In the genomic region with DNA sequence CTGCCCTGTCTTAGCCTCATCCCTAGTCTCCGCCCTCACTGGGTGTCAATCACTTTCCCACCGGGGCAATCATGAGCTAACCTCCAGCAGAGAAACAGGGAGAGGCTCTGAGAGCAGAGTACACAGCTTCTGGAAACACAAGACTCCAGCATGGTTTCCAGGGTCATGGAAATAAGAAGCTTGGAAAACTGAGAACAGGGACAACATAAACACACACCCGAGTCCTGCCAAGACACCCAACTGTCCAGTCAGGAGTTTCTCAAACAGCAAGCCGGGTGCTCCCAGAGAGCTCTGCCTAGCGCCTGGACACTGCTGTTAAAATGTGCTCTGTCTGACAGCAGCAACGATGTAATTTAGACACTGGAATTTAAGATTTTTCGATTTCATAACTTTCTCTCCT, we compare ENCODE assay signal across 19 mouse cellular contexts.
DNase-seq lines count a peak whose midpoint lies in the region; ATAC-seq and TF ChIP-seq lines count a peak whose summit lies in the region.
"Had no signal": no experiment of that assay in that cellular context is flagged by ENCODE, and none has a peak within 500 bp of the region (broad histone marks: within the 10 kb centered on the region; RNA-seq: fewer than 3 reads in every experiment).

No protein-coding gene starts in this region.

- H3K9me3 ChIP-seq in midbrain, embryonic 11.5 days (ENCODE audit: control insufficient read depth, low read length), result no peaks in the 10 kb centered on the region
- H3K9me3 ChIP-seq: heart, embryonic 10.5 days; hindbrain, embryonic 13.5 days; kidney, embryonic 15.5 days; limb, embryonic 12.5 days; neural tube, embryonic 13.5 days had no signal

- no peaks in the 10 kb centered on the region for H3K79me2 ChIP-seq in heart, adult 2 months (replicated peaks; ENCODE audit: control insufficient read depth, insufficient read depth, low read length)

- ATAC-seq in midbrain, embryonic 11.5 days (ENCODE audit: low FRiP score), result no peak
- ATAC-seq: forebrain, embryonic 14.5 days; intestine, embryonic 16.5 days; Patski had no signal

- no peak overlapping the region for H3K4me3 ChIP-seq in heart, adult 2 months
- no peak overlapping the region for H3K4me3 ChIP-seq in midbrain, embryonic 11.5 days (ENCODE audit: low read depth, low read length)
- H3K4me3 ChIP-seq: heart, embryonic 10.5 days; hindbrain, embryonic 13.5 days; kidney, embryonic 15.5 days; limb, embryonic 12.5 days; neural tube, embryonic 13.5 days had no signal

- no peak overlapping the region for H3K27ac ChIP-seq in heart, adult 2 months
- no peak overlapping the region for H3K27ac ChIP-seq in midbrain, embryonic 11.5 days (ENCODE audit: low read depth, low read length)
- H3K27ac ChIP-seq: heart, embryonic 10.5 days; hindbrain, embryonic 13.5 days; kidney, embryonic 15.5 days; limb, embryonic 12.5 days; liver, embryonic 14.5 days; neural tube, embryonic 13.5 days had no signal

- H3K4me2 ChIP-seq in midbrain, embryonic 11.5 days, result no peak overlapping the region
- H3K4me2 ChIP-seq: hindbrain, embryonic 13.5 days; kidney, embryonic 15.5 days; limb, embryonic 12.5 days; neural tube, embryonic 13.5 days had no signal

- peak; percentile 5 to 8 for DNase-seq in heart, postnatal 14 days
- no peak for DNase-seq in heart, adult 2 months
- peak; percentile 61 for DNase-seq in adipocyte (ENCODE audit: low spot score)
- peak; percentile 55 for DNase-seq in gastrocnemius, postnatal 25 days
- peak; percentile 16 for DNase-seq in lung, postnatal 25 days (ENCODE audit: low spot score)
- no peak for DNase-seq in midbrain, embryonic 11.5 days (ENCODE audit: low spot score, missing footprints)
- no peak for DNase-seq in urinary bladder, adult 18-20 months (ENCODE audit: low spot score in 2 of 2)
- DNase-seq in adrenal gland, adult (ENCODE audit: inconsistent age in 2 of 2, low spot score in 1 of 2), result no peak
- DNase-seq: cerebellum, postnatal 14 days; heart, postnatal 10 days had no signal

- no peak for TF ChIP-seq POLR2A in heart, adult 2 months (IDR thresholded peaks at IDR 0.05; ENCODE audit: insufficient read depth, low read depth, low read length)

- WGBS in heart, adult 2 months, result 66% methylated on average over 7 of the region's 7 CpGs
- WGBS in midbrain, embryonic 11.5 days, result 80% methylated on average over 7 of the region's 7 CpGs

- no peaks in the 10 kb centered on the region; the same call in 1 of the 2 replicates for H3K36me3 ChIP-seq in heart, adult 2 months (ENCODE audit: control insufficient read depth, insufficient read depth, low read length)
- no peaks in the 10 kb centered on the region for H3K36me3 ChIP-seq in midbrain, embryonic 11.5 days (ENCODE audit: control insufficient read depth, insufficient read depth, low read length)
- H3K36me3 ChIP-seq: heart, embryonic 10.5 days; hindbrain, embryonic 13.5 days; kidney, embryonic 15.5 days; limb, embryonic 12.5 days; neural tube, embryonic 13.5 days had no signal

- H3K9ac ChIP-seq in heart, adult 2 months (ENCODE audit: low read depth, low read length), result no peak overlapping the region
- no peak overlapping the region for H3K9ac ChIP-seq in midbrain, embryonic 11.5 days (ENCODE audit: low read length)
- H3K9ac ChIP-seq: hindbrain, embryonic 13.5 days; kidney, embryonic 15.5 days; limb, embryonic 12.5 days; liver, embryonic 14.5 days; neural tube, embryonic 13.5 days had no signal

- no peak for TF ChIP-seq CTCF in heart, adult 2 months (IDR thresholded peaks at IDR 0.05)

- no peaks in the 10 kb centered on the region for H3K27me3 ChIP-seq in heart, adult 2 months (ENCODE audit: control insufficient read depth, insufficient read depth, low read length)
- H3K27me3 ChIP-seq in midbrain, embryonic 11.5 days (ENCODE audit: control insufficient read depth, insufficient read depth, low read length), result no peaks in the 10 kb centered on the region
- H3K27me3 ChIP-seq: hindbrain, embryonic 13.5 days; kidney, embryonic 15.5 days; limb, embryonic 12.5 days; Patski had no signal

- TF ChIP-seq EP300 in heart, adult 2 months (IDR thresholded peaks at IDR 0.05; ENCODE audit: insufficient read depth, low read depth, low read length), result no peak

- peaks cover 2% of the 10 kb centered on the region for H3K4me1 ChIP-seq in heart, adult 2 months (ENCODE audit: control insufficient read depth, insufficient read depth, low read length)
- no peaks in the 10 kb centered on the region for H3K4me1 ChIP-seq in midbrain, embryonic 11.5 days (ENCODE audit: control insufficient read depth, insufficient read depth, low read length)
- H3K4me1 ChIP-seq: kidney, embryonic 15.5 days; limb, embryonic 12.5 days; neural tube, embryonic 13.5 days had no signal

- intact Hi-C loops in heart, postnatal 14 days (cut with DNase I), result no loop called here
- intact Hi-C loops in heart, adult 2 months (cut with DNase I), result no loop called here

Comparison
In these comparisons a context has a peak if more than half of its experiments do, and no peak if none do; other contexts are left out.
1. DNase-seq: peak in heart, postnatal 14 days (2 of 2), adipocyte (single experiment), gastrocnemius, postnatal 25 days (single experiment) and lung, postnatal 25 days (single experiment); none in heart, adult 2 months (0 of 2), midbrain, embryonic 11.5 days (single experiment), urinary bladder, adult 18-20 months (0 of 2) and adrenal gland, adult (0 of 2).